Mouse (Mus musculus) brain, embryonic 14.5 days (tissue): ENCODE data around the gene Negr1.

Experiments used
- CTCF ChIP-seq: fragments of 200-500 bp; IDR thresholded peaks from 2 replicates; pipeline ENCODE4 v1.5.1; 2012; ENCODE audit warnings: inconsistent platforms, mild to moderate bottlenecking, moderate library complexity, borderline replicate concordance; ENCODE audit not compliant: insufficient read depth, insufficient read length; ENCODE audit errors: extremely low read depth
- POLR2A ChIP-seq: fragments of 200-500 bp; IDR thresholded peaks from 2 replicates; pipeline ENCODE4 v1.6.1; 2012; ENCODE audit warnings: mild to moderate bottlenecking, inconsistent platforms, borderline replicate concordance; ENCODE audit not compliant: poor library complexity, insufficient read depth, insufficient read length, severe bottlenecking; ENCODE audit errors: extremely low read depth

DNA sequence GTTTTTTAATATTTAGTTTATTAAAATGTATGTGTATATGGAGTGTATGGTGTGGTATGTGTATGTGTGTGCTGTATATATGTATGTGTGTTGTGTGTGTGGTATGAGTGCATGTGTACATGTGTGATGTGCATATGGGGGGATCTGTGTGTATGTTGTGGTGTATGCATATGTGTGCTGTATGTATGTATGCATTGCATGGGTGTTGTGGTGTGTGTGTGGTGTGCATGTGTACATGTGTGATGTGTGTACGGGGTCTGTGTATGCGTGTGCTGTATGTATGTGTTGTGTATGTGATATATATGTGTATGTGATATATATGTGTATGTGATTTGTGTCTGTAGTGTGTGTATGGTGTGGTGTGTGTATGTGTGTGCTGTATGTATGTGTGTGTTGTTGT, 640.1 kb downstream of the Negr1 start:
- no peak for TF ChIP-seq CTCF
- no peak for TF ChIP-seq POLR2A
